Mouse (Mus musculus): ENCODE results near the gene Zfpm1. TPM values are rescaled to one million over a fixed set of nuclear protein-coding genes. Genes with fewer than 3 reads are reported as not detected.

Gene Zfpm1
- polyA plus RNA-seq, 1 experiment = 20.7 TPM

DNA sequence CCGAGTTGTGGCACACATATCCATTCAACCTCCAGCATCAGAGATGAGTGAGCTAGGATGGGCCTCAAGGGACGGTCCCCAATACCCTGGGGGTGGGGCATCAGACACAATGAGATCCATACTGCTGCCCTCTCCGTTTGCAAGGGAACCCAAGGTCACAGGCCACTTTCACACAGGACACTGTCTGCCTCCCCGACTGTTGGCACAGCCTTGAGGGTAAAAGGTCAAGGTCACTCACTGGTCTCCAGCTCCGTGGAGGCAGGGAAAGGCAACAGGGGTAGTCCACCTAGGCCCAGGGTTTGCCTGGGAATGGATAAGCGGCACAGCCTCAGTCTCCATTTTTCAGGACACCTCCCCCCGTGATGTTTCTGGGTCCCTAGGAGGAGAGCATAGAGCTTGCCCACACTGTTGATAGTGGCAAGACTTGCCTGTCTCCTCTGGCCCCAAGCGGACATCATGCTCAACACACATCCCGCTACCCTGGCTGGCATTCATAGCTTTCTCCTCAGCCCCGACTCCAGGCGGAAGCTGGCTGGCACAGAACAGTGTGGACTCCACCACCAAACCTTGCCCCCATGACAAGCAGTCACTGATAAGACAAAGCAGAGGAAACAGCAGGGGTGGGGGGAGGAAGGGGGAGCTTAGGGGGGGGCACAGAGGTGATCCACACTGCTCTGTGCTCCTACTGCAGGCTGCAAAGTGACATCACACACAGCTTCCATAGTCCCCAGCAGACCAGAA lies 7.1 kb upstream of the Zfpm1 start:
- H3ac ChIP-seq (ENCODE audit: control insufficient read depth, insufficient read length, low read depth) = no peak overlapping the region
- H3K4me3 ChIP-seq (ENCODE audit: insufficient read depth, poor library complexity, severe bottlenecking) = no peak overlapping the region
- H3K27me3 ChIP-seq (ENCODE audit: control insufficient read depth, insufficient read depth, insufficient read length) = no peaks in the 10 kb centered on the region
- H3K79me2 ChIP-seq (ENCODE audit: control insufficient read depth, insufficient read depth) = no peaks in the 10 kb centered on the region
- no peaks in the 10 kb centered on the region for H3K36me3 ChIP-seq (ENCODE audit: control insufficient read depth, insufficient read depth)
- TF ChIP-seq USF1 (IDR thresholded peaks at IDR 0.05; ENCODE audit: low read depth) = no peak
- TF ChIP-seq CTCF (IDR thresholded peaks at IDR 0.05; ENCODE audit: control insufficient read depth, insufficient read depth, insufficient read length) = no peak
- no peak for TF ChIP-seq MYOG (IDR thresholded peaks at IDR 0.05; ENCODE audit: control insufficient read depth, extremely low read depth, insufficient read length)
- no peak for TF ChIP-seq FOSL1 (IDR thresholded peaks at IDR 0.05; ENCODE audit: insufficient read depth, low read length, poor library complexity, severe bottlenecking)
- TF ChIP-seq MAX (IDR thresholded peaks at IDR 0.05) = no peak
- TF ChIP-seq CEBPB (IDR thresholded peaks at IDR 0.05; ENCODE audit: low read depth) = no peak
- TF ChIP-seq MYOD1 (IDR thresholded peaks at IDR 0.05; ENCODE audit: control insufficient read depth, insufficient read length, low read depth) = no peak
- H3K79me3 ChIP-seq (ENCODE audit: low read depth) = no peaks in the 10 kb centered on the region

DNA sequence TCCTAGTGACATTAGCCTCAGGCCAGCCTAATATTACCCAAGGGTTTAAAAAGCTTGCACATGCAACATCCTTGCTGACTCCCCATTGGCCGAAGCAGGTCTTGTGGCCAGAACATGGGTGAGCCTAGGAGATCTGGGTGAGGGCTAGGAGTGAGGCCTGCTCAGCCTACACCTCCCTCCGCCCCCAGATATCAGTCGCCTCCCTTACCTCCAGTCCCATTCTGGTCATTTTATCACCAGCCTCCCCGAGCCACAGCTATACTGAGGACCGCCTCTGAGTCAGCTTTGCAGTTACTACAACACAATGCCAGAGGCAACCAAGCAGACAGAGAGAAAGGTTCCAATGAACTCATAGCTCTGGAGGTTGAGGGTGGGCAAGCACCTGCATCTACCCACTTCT lies 5.6 kb upstream of the Zfpm1 start:
- no peaks in the 10 kb centered on the region for H3K79me3 ChIP-seq (ENCODE audit: low read depth)
- H3K27me3 ChIP-seq (ENCODE audit: control insufficient read depth, insufficient read depth, insufficient read length) = no peaks in the 10 kb centered on the region
- TF ChIP-seq USF1 (IDR thresholded peaks at IDR 0.05; ENCODE audit: low read depth) = no peak
- TF ChIP-seq CTCF (IDR thresholded peaks at IDR 0.05; ENCODE audit: control insufficient read depth, insufficient read depth, insufficient read length) = no peak
- no peak for TF ChIP-seq MAX (IDR thresholded peaks at IDR 0.05)
- no peak for TF ChIP-seq FOSL1 (IDR thresholded peaks at IDR 0.05; ENCODE audit: insufficient read depth, low read length, poor library complexity, severe bottlenecking)
- no peak for TF ChIP-seq CEBPB (IDR thresholded peaks at IDR 0.05; ENCODE audit: low read depth)
- no peak for TF ChIP-seq MYOD1 (IDR thresholded peaks at IDR 0.05; ENCODE audit: control insufficient read depth, insufficient read length, low read depth)
- no peak for TF ChIP-seq MYOG (IDR thresholded peaks at IDR 0.05; ENCODE audit: control insufficient read depth, extremely low read depth, insufficient read length)
- no peaks in the 10 kb centered on the region for H3K36me3 ChIP-seq (ENCODE audit: control insufficient read depth, insufficient read depth)
- H3K79me2 ChIP-seq (ENCODE audit: control insufficient read depth, insufficient read depth) = no peaks in the 10 kb centered on the region
- H3ac ChIP-seq (ENCODE audit: control insufficient read depth, insufficient read length, low read depth) = no peak overlapping the region
- no peak overlapping the region for H3K4me3 ChIP-seq (ENCODE audit: insufficient read depth, poor library complexity, severe bottlenecking)

DNA sequence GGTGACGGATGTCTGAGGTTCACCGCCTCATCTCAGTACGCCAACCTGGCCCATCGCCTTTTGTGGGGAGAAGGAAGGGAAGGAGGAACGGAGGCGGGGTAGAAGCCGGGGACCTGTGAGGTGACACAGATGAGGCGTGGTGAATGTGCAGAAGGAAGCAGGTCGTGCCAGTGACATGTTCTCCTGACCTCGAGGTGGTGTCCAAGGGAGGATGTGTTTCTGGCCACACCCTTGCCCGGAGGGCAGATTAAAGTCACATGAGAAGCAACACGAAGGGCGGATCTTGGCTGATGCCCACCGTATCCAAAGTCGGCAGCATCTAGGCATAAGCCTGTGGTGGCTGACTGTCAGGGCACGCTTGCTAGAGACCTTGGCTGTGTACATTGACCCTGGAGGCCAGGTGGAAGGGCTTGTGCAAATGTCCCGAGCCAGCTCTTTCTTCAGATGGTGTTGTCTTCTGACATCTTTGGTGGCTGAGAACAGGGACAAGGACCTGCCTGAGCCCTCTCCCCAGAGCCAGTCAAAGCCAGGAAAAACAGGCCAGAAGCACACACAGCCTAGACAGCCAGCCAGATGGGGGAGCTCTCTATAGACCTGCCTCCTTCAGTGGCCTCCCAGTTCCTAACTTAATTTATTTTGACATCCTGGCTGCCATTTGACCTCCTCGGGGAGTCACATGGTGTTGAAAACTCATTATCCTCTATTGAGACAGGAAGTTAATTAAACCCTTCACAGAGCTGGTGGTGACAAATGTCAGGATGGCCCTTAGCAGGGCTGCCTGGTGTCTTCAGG lies 4.5 kb upstream of the Zfpm1 start:
- Histone ChIP-seq H3ac (ENCODE audit: control insufficient read depth, insufficient read length, low read depth) (no peak overlapping the region), H3K79me3 (ENCODE audit: low read depth) (no peaks in the 10 kb centered on the region), H3K79me2 (ENCODE audit: control insufficient read depth, insufficient read depth) (no peaks in the 10 kb centered on the region), H3K36me3 (ENCODE audit: control insufficient read depth, insufficient read depth) (no peaks in the 10 kb centered on the region), H3K4me3 (ENCODE audit: insufficient read depth, poor library complexity, severe bottlenecking) (no peak overlapping the region), H3K27me3 (ENCODE audit: control insufficient read depth, insufficient read depth, insufficient read length) (no peaks in the 10 kb centered on the region)
- TF ChIP-seq FOSL1 (IDR thresholded peaks at IDR 0.05; ENCODE audit: insufficient read depth, low read length, poor library complexity, severe bottlenecking) (no peak), MAX (IDR thresholded peaks at IDR 0.05) (no peak), MYOG (IDR thresholded peaks at IDR 0.05; ENCODE audit: control insufficient read depth, extremely low read depth, insufficient read length) (no peak), USF1 (IDR thresholded peaks at IDR 0.05; ENCODE audit: low read depth) (no peak), CTCF (IDR thresholded peaks at IDR 0.05; ENCODE audit: control insufficient read depth, insufficient read depth, insufficient read length) (no peak), CEBPB (IDR thresholded peaks at IDR 0.05; ENCODE audit: low read depth) (no peak)

DNA sequence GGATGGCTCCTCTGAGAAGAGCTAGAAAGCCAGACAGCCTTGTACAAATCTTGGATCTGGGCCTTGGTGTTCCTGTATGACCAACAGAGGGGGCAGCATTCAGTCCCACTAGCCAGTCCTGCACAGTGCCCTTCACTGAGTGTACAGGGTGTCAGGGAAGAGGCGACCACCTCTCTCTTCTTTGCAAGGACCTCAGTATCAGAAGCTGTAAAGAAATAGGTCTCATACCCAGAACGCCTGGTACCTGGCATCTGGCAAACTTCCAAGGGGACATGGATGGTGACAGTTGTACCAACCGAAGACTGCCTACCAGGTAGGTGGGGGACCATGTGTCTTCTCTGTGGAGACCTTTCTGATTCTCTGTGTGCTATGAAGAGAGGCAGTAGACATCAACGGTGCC lies 1.8 kb upstream of the Zfpm1 start:
- Histone ChIP-seq H3K79me3 (ENCODE audit: low read depth) (peaks cover 1% of the 10 kb centered on the region), H3ac (ENCODE audit: control insufficient read depth, insufficient read length, low read depth) (no peak overlapping the region)

DNA sequence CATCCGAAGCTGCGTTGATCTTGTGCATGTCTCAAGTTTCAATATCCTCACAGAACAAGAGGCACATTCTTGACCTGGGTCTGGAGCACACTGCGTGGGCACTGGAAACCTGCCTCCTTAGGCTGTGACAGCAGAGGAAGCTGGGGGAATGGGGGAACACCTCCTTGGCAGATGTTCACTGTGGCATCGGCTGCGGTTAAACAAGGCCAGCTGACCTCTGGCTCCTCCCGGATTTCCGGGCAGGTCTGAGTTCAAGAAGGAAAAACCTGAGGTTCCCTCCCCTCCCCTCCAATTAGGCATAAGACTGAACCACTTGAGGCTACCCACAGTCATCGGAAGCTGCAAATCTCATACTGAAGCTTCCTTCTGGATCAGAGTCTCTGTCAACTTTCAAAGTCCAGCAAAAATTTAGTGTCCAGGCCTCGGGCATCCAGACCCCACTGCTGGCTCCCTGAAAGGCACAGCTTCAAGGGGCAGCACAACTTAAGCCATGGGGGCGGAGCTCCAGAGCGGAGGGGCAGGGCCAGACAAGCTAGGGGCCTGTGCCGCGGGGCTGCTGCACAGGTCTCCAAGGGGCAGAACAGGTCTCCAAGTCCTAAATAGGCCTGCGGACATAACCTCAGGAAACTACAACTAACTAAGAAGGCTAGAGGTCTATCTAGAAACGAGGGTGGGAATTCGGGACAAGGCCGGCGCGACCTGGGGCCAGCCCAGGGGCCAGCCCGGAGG lies 1.2 kb upstream of the Zfpm1 start:
- Histone ChIP-seq H3K79me2 (ENCODE audit: control insufficient read depth, insufficient read depth) (peaks cover 10% of the 10 kb centered on the region), H3K4me3 (ENCODE audit: insufficient read depth, poor library complexity, severe bottlenecking) (no peak overlapping the region), H3K79me3 (ENCODE audit: low read depth) (peaks cover 1% of the 10 kb centered on the region), H3ac (ENCODE audit: control insufficient read depth, insufficient read length, low read depth) (peak overlapping the region; percentile 33), H3K27me3 (ENCODE audit: control insufficient read depth, insufficient read depth, insufficient read length) (no peaks in the 10 kb centered on the region), H3K36me3 (ENCODE audit: control insufficient read depth, insufficient read depth) (no peaks in the 10 kb centered on the region)
- TF ChIP-seq FOSL1 (IDR thresholded peaks at IDR 0.05; ENCODE audit: insufficient read depth, low read length, poor library complexity, severe bottlenecking) (no peak), CEBPB (IDR thresholded peaks at IDR 0.05; ENCODE audit: low read depth) (no peak), MYOD1 (IDR thresholded peaks at IDR 0.05; ENCODE audit: control insufficient read depth, insufficient read length, low read depth) (peak; percentile 10), MYOG (IDR thresholded peaks at IDR 0.05; ENCODE audit: control insufficient read depth, extremely low read depth, insufficient read length) (no peak), USF1 (IDR thresholded peaks at IDR 0.05; ENCODE audit: low read depth) (peak; percentile 38), CTCF (IDR thresholded peaks at IDR 0.05; ENCODE audit: control insufficient read depth, insufficient read depth, insufficient read length) (no peak)

More for the DNA sequence above, 1.8 kb upstream of the Zfpm1 start:
- H3K79me2 ChIP-seq (ENCODE audit: control insufficient read depth, insufficient read depth) = peaks cover 10% of the 10 kb centered on the region
- H3K36me3 ChIP-seq (ENCODE audit: control insufficient read depth, insufficient read depth) = no peaks in the 10 kb centered on the region
- no peak for TF ChIP-seq MYOD1 (IDR thresholded peaks at IDR 0.05; ENCODE audit: control insufficient read depth, insufficient read length, low read depth)
- TF ChIP-seq MAX (IDR thresholded peaks at IDR 0.05) = no peak
- TF ChIP-seq CTCF (IDR thresholded peaks at IDR 0.05; ENCODE audit: control insufficient read depth, insufficient read depth, insufficient read length) = no peak
- TF ChIP-seq USF1 (IDR thresholded peaks at IDR 0.05; ENCODE audit: low read depth) = no peak
- no peak for TF ChIP-seq CEBPB (IDR thresholded peaks at IDR 0.05; ENCODE audit: low read depth)
- TF ChIP-seq FOSL1 (IDR thresholded peaks at IDR 0.05; ENCODE audit: insufficient read depth, low read length, poor library complexity, severe bottlenecking) = no peak
- TF ChIP-seq MYOG (IDR thresholded peaks at IDR 0.05; ENCODE audit: control insufficient read depth, extremely low read depth, insufficient read length) = no peak
- H3K4me3 ChIP-seq (ENCODE audit: insufficient read depth, poor library complexity, severe bottlenecking) = no peak overlapping the region
- no peaks in the 10 kb centered on the region for H3K27me3 ChIP-seq (ENCODE audit: control insufficient read depth, insufficient read depth, insufficient read length)

Data from C2C12 (cell line).